Mouse (Mus musculus): ENCODE measurements around the gene Il15ra. TPM values are rescaled to one million over a fixed set of nuclear protein-coding genes. Genes with fewer than 3 reads are reported as not detected.

The Il15ra gene
- polyA plus RNA-seq, 1 experiment from 2014 or later = 0.55 TPM

- Histone ChIP-seq H3K27ac (no peak overlapping the region), H3K36me3 (replicated peaks) (peaks cover 22% of the 10 kb centered on the region), H3K9me3 (no peaks in the 10 kb centered on the region), H3K27me3 (ENCODE audit: poor library complexity, severe bottlenecking) (no peaks in the 10 kb centered on the region), H3K4me1 (peaks cover 12% of the 10 kb centered on the region), H3K4me3 (no peak overlapping the region)
- WGBS = 83% methylated on average over 4 of the region's 4 CpGs
- DNase-seq (ENCODE audit: extremely low spot score, low spot score) = no peak
Observed at GRCm38 (mm10) chr2:11772401-11772800, 67.3 kb downstream of the Il15ra start.

GRCm38 (mm10) chr2:11774426-11774825 lies 69.3 kb downstream of the Il15ra start:
- Histone ChIP-seq H3K27me3 (ENCODE audit: poor library complexity, severe bottlenecking) (no peaks in the 10 kb centered on the region), H3K4me3 (no peak overlapping the region), H3K4me1 (peaks cover 19% of the 10 kb centered on the region), H3K27ac (no peak overlapping the region), H3K9me3 (no peaks in the 10 kb centered on the region), H3K36me3 (replicated peaks) (peaks cover 5% of the 10 kb centered on the region)
- 93% methylated on average over 10 of the region's 10 CpGs for WGBS
- DNase-seq (ENCODE audit: extremely low spot score, low spot score) = no peak

DNA sequence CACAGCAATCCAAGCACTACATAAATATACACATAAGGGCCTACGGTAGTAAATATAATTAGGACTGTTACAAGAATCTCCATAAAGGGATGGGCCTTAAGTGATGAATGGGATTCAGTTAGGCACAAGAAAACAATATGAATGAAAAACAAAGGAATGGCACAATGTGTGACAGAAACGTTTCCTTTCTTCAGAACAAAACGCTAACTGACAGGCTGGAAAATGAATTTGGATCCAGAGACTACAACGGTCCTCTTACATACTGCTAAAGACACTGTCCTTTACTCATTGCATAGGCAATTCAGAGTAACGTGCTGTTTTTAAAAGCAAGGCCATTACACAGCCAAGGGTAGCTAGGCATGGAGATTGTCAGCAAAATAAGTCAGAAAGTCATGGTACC lies 70.0 kb downstream of the Il15ra start:
- Histone ChIP-seq H3K36me3 (replicated peaks) (peaks cover 7% of the 10 kb centered on the region), H3K9me3 (no peaks in the 10 kb centered on the region), H3K4me1 (peaks cover 26% of the 10 kb centered on the region), H3K27me3 (ENCODE audit: poor library complexity, severe bottlenecking) (no peaks in the 10 kb centered on the region), H3K27ac (no peak overlapping the region), H3K4me3 (no peak overlapping the region)
- WGBS = 88% methylated on average over 5 of the region's 5 CpGs
- DNase-seq (ENCODE audit: extremely low spot score, low spot score) = no peak

DNA sequence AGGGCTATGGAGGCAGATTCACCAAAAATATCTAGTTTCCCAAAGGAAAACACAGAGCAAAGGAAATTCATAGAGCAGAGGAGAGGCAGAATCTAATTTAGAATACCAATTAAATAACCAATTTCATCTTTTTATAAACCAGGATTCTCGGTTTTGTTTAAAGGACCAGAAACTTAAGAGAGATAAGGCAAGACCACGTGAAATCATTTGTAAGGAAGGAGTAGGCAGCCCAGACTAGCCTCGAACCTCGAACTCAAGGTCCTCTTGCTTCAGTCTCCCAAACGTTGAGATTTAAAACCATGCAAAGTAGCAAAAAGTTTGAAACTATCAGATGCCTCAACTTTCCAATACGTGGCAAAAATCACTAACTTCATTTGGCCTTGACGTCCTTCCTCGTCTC lies 71.3 kb downstream of the Il15ra start:
- no peaks in the 10 kb centered on the region for H3K9me3 ChIP-seq
- peaks cover 20% of the 10 kb centered on the region for H3K36me3 ChIP-seq (replicated peaks)
- peak overlapping the region; percentile 92 for H3K27ac ChIP-seq
- H3K4me3 ChIP-seq = peak overlapping the region; percentile 74
- WGBS = 57% methylated on average over 8 of the region's 8 CpGs
- DNase-seq (ENCODE audit: extremely low spot score, low spot score) = no peak
- H3K27me3 ChIP-seq (ENCODE audit: poor library complexity, severe bottlenecking) = no peaks in the 10 kb centered on the region
- peaks cover 27% of the 10 kb centered on the region for H3K4me1 ChIP-seq

- under 1% methylated on average over 73 of the region's 73 CpGs for WGBS
- peaks cover 29% of the 10 kb centered on the region for H3K36me3 ChIP-seq (replicated peaks)
- DNase-seq (ENCODE audit: extremely low spot score, low spot score) = peak; percentile 100
- peaks cover 27% of the 10 kb centered on the region for H3K4me1 ChIP-seq
- no peaks in the 10 kb centered on the region for H3K27me3 ChIP-seq (ENCODE audit: poor library complexity, severe bottlenecking)
- no peaks in the 10 kb centered on the region for H3K9me3 ChIP-seq
- peak within 1 kb of the TSS; percentile 74 for H3K4me3 ChIP-seq
- peak within 1 kb of the TSS; percentile 92 for H3K27ac ChIP-seq
Observed at GRCm38 (mm10) chr2:11777091-11778068, 72.3 kb downstream of the Il15ra start, which contains the start of the genes Fbh1 and Ankrd16. TSS of gene Fbh1 (minus strand) at chr2:11777582. TSS of gene Ankrd16 (plus strand) at chr2:11777876.

GRCm38 (mm10) chr2:11778087-11778823 lies 73.2 kb downstream of the Il15ra start:
- H3K27ac ChIP-seq = peak overlapping the region; percentile 92
- no peaks in the 10 kb centered on the region for H3K9me3 ChIP-seq
- WGBS = under 1% methylated on average over 43 of the region's 43 CpGs
- peaks cover 38% of the 10 kb centered on the region for H3K36me3 ChIP-seq (replicated peaks)
- peak; percentile 90 for DNase-seq (ENCODE audit: extremely low spot score, low spot score)
- peaks cover 27% of the 10 kb centered on the region for H3K4me1 ChIP-seq
- no peaks in the 10 kb centered on the region for H3K27me3 ChIP-seq (ENCODE audit: poor library complexity, severe bottlenecking)
- peak overlapping the region; percentile 74 for H3K4me3 ChIP-seq

Other genes starting within 250 kb of the Il15ra start
- gene Pfkfb3, start 151.2 kb upstream of the Il15ra start, polyA plus RNA-seq (2016; fragmentation: Nextera tagmentation; extraction: Ambion mirVana) = 15.5 and 17.0 TPM in 2 replicates
- gene Rbm17, start 101.1 kb upstream of the Il15ra start, polyA plus RNA-seq (2016; fragmentation: Nextera tagmentation; extraction: Ambion mirVana) = 203 and 213 TPM in 2 replicates
- not detected in 2 replicates for gene Gm17490, start 79.0 kb upstream of the Il15ra start, polyA plus RNA-seq (2016; fragmentation: Nextera tagmentation; extraction: Ambion mirVana)
- not detected in 2 replicates for gene Il2ra, start 62.5 kb upstream of the Il15ra start, polyA plus RNA-seq (2016; fragmentation: Nextera tagmentation; extraction: Ambion mirVana)
- 104 TPM in 2 replicates for gene Fbh1, start 72.3 kb downstream of the Il15ra start, polyA plus RNA-seq (2016; fragmentation: Nextera tagmentation; extraction: Ambion mirVana)
- 46.4 and 53.9 TPM in 2 replicates for gene Ankrd16, start 72.6 kb downstream of the Il15ra start, polyA plus RNA-seq (2016; fragmentation: Nextera tagmentation; extraction: Ambion mirVana)